Mouse (Mus musculus) neural tube, embryonic 13.5 days (tissue): Measurements from ENCODE around the gene Chd9. TPM values are rescaled to one million over a fixed set of nuclear protein-coding genes. Genes with fewer than 3 reads are reported as not detected.

Source experiments
- ATAC-seq: fragments of 200-750 bp; cut with Nextera tagmentation; 2 replicates; pipeline ENCODE4 v1.8.0; 2017; ENCODE audit warnings: low read depth, mild to moderate bottlenecking, moderate TSS enrichment, moderate library complexity
- H3K27ac ChIP-seq: fragments of 300-500 bp; sonication (generic); replicated peaks from 2 replicates; pipeline ENCODE4 v1.5.1; 2015; ENCODE audit warnings: moderate library complexity, mild to moderate bottlenecking, inconsistent platforms
- H3K27me3 ChIP-seq: fragments of 300-500 bp; sonication (generic); 2 replicates; pipeline ENCODE4 v1.6.1; 2015; ENCODE audit warnings: mild to moderate bottlenecking, inconsistent platforms
- H3K36me3 ChIP-seq: fragments of 300-500 bp; sonication (generic); 2 replicates; pipeline ENCODE4 v1.6.1; 2015; ENCODE audit warnings: mild to moderate bottlenecking, inconsistent platforms
- H3K4me1 ChIP-seq: fragments of 300-500 bp; sonication (generic); replicated peaks from 2 replicates; pipeline ENCODE4 v1.6.1; 2015; ENCODE audit warnings: inconsistent platforms
- H3K4me2 ChIP-seq: fragments of 300-500 bp; sonication (generic); 2 replicates; pipeline ENCODE4 v1.6.1; 2015; ENCODE audit warnings: inconsistent platforms, mild to moderate bottlenecking, moderate library complexity
- H3K4me3 ChIP-seq: fragments of 300-500 bp; sonication (generic); 2 replicates; pipeline ENCODE4 v1.5.1; 2015; ENCODE audit warnings: mild to moderate bottlenecking, inconsistent platforms
- H3K9ac ChIP-seq: fragments of 300-500 bp; sonication (generic); 2 replicates; pipeline ENCODE4 v1.6.1; 2015; ENCODE audit warnings: moderate library complexity, mild to moderate bottlenecking, inconsistent platforms
- H3K9me3 ChIP-seq: fragments of 300-500 bp; sonication (generic); 2 replicates; pipeline ENCODE4 v1.6.1; 2016; ENCODE audit warnings: inconsistent platforms
- WGBS: fragments of 180-500 bp; shearing (Covaris S2); methylation state at CpG from one replicate; pipeline ENCODE4 v1.1.7; 2015; 5-methylcytosine and 5-hydroxymethylcytosine counted together
- microRNA-seq: library from miRNA; unstranded; fragments of <30 nt; microRNA quantifications from one replicate; pipeline ENCODE4, GENCODE M21; 2016
- polyA plus RNA-seq: library from polyadenylated mRNA; unstranded; fragments of >200 nt; fragmentation: Nextera tagmentation; extraction: Ambion mirVana; gene quantifications from 2 replicates; pipeline ENCODE4 v1.2.1, GENCODE M21; 2015

Chd9 gene
- polyA plus RNA-seq, 1 experiment from 2014 or later = 78.3 TPM

DNA sequence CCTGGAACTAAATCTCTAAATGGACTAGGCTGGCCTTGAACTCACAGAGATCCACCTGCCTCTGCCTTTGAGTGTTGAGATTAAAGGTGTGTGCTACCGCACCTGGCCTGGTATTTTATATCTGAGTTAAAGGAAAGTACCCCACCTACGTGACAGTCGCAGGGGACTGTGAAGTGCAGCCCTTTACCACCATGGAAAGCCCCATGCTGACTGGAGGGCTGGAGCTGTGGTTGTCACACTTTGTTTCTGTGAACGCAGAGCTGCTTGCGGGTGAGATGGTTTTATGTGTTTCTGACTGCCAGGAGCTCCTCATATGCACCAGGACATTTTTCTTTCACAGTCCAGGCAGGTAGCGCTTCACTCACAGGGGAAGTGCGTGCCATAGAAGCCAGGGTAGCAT, 260.3 kb downstream of the Chd9 start:
- Histone ChIP-seq H3K36me3 (peaks cover 81% of the 10 kb centered on the region), H3K9me3 (no peaks in the 10 kb centered on the region), H3K9ac (no peak overlapping the region), H3K27ac (no peak overlapping the region), H3K27me3 (no peaks in the 10 kb centered on the region), H3K4me2 (no peak overlapping the region), H3K4me1 (no peaks in the 10 kb centered on the region), H3K4me3 (no peak overlapping the region)
- WGBS = 93% methylated on average over 7 of the region's 7 CpGs
- no peak for ATAC-seq

DNA sequence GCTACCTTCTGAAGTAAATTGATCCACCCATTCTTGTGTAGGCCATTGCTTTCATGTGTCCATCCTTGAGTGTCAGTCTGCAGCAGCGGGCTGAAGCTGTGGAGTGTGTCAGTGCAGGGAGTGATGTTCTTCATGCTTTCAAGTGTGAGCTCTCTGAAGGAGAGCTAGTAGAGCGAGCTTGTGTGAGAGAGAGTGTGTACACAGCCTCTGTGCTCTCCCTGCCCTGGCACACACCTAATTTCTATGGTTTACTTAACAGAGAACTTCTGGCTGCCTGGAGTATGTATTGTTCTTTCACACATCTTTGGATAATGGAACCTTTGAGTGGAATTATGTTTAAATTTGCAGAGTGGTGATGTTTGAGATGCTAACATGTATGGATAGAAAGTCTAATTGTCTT, 261.4 kb downstream of the Chd9 start:
- H3K36me3 ChIP-seq = peaks cover 77% of the 10 kb centered on the region
- no peak overlapping the region for H3K27ac ChIP-seq
- H3K4me1 ChIP-seq = no peaks in the 10 kb centered on the region
- no peaks in the 10 kb centered on the region for H3K9me3 ChIP-seq
- no peak overlapping the region for H3K4me2 ChIP-seq
- no peaks in the 10 kb centered on the region for H3K27me3 ChIP-seq
- no peak overlapping the region for H3K4me3 ChIP-seq
- 93% methylated on average over 2 of the region's 2 CpGs for WGBS
- no peak overlapping the region for H3K9ac ChIP-seq
- ATAC-seq = no peak

- Histone ChIP-seq H3K27me3 (no peaks in the 10 kb centered on the region), H3K4me2 (no peak overlapping the region), H3K4me1 (no peaks in the 10 kb centered on the region), H3K36me3 (peaks cover 70% of the 10 kb centered on the region), H3K4me3 (no peak overlapping the region), H3K27ac (no peak overlapping the region), H3K9me3 (no peaks in the 10 kb centered on the region), H3K9ac (no peak overlapping the region)
- ATAC-seq = no peak
- WGBS = 90% methylated on average over 5 of the region's 5 CpGs
Observed at GRCm38 (mm10) chr8:91094135-91094534, 266.0 kb downstream of the Chd9 start.

DNA sequence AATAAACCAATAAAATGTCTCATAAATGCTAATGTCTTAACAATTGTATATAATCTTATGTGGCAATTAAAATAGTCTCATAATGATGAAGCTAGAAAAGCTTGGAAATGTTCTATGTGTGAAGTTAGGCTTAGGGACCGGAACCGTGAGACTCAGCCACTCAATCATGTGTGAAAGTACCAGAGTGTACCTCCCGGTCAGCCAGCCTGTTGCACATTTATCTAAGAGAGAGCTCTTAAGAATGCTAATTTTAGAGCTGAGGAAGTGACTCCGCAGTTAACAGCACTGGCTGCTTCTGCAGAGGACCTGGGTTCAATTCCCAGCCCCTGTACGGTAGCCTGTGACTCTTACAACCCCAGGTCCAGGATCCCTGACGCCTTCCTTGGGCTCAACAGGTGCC, 270.0 kb downstream of the Chd9 start:
- no peaks in the 10 kb centered on the region for H3K4me1 ChIP-seq
- WGBS = 88% methylated on average over 6 of the region's 6 CpGs
- no peak overlapping the region for H3K4me2 ChIP-seq
- H3K36me3 ChIP-seq = peaks cover 63% of the 10 kb centered on the region
- H3K27me3 ChIP-seq = no peaks in the 10 kb centered on the region
- ATAC-seq = no peak
- no peak overlapping the region for H3K27ac ChIP-seq
- no peak overlapping the region for H3K4me3 ChIP-seq
- no peak overlapping the region for H3K9ac ChIP-seq
- no peaks in the 10 kb centered on the region for H3K9me3 ChIP-seq

Small RNA genes within 50 kb of the gene (microRNA-seq; reads per million reads assigned to microRNA genes)
- gene Gm44382 = not detected

Other genes starting within 250 kb of the Chd9 start
- gene Gm19935, start 11.0 kb upstream of the Chd9 start, polyA plus RNA-seq = 1.7 and 2.0 TPM in 2 replicates
- gene Rbl2, start 241.7 kb downstream of the Chd9 start, polyA plus RNA-seq = 17.8 and 19.0 TPM in 2 replicates